Comparison of ENCODE assay signal across 23 mouse cellular contexts in the genomic region with DNA sequence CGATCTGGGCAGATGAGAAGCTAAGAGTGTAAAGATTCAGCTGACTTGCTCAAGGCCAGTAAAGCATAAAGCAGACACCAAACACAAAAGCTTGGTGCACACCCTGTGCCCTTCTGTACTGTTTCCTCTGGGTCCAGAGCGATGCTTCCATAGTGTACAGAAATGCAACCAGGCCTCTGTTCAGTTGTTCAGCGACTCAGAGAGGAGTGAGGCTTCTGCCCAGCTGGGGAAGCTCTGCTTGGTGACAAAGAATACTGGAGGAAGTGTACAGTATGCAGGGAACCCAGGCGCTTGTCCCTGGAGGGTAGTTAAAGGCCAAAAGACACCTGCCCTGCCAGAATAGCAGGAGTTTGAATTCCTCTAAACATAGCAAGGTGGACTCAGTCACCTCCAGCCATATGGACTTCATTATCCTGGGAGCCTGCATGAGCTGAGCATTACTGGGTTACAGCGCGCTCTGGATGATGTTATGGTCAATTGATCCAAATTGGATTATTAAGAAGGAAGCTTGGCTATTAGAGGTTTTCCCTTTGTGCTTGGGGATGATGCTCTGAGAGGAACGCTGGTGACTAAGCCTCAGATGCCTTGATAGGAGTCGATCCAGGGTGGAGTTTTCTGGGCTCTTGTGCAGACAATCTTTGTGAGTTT.
DNase-seq lines count a peak whose midpoint lies in the region; ATAC-seq and TF ChIP-seq lines count a peak whose summit lies in the region.
"Had no signal": no experiment of that assay in that cellular context is flagged by ENCODE, and none has a peak within 500 bp of the region (broad histone marks: within the 10 kb centered on the region; RNA-seq: fewer than 3 reads in every experiment).

No protein-coding gene starts in this region.

- ATAC-seq in frontal cortex, adult (ENCODE audit: low TSS enrichment) = peak; percentile 64
- ATAC-seq in embryonic facial prominence, embryonic 14.5 days (ENCODE audit: low read depth) = no peak
- ATAC-seq in limb, embryonic 14.5 days (ENCODE audit: low FRiP score, low read depth) = peak; percentile 47; the same call in 1 of the 2 replicates
- ATAC-seq: forebrain, postnatal 0 days; hindbrain, postnatal 0 days; midbrain, embryonic 15.5 days had no signal

- no peak overlapping the region for H3K9ac ChIP-seq in embryonic facial prominence, embryonic 14.5 days (ENCODE audit: low read depth, low read length)
- no peak overlapping the region for H3K9ac ChIP-seq in limb, embryonic 14.5 days (ENCODE audit: low read depth, low read length, severe bottlenecking)
- H3K9ac ChIP-seq: forebrain, postnatal 0 days; liver, embryonic 15.5 days; midbrain, embryonic 15.5 days had no signal

- DNase-seq in frontal cortex, postnatal 25 days (ENCODE audit: low spot score in 2 of 2) = no peak
- peak; percentile 56 for DNase-seq in MN1 (ENCODE audit: low spot score)
- peak; percentile 76 for DNase-seq in embryonic facial prominence, embryonic 14.5 days (ENCODE audit: low spot score)
- DNase-seq in limb, embryonic 14.5 days (ENCODE audit: low spot score) = peak; percentile 56
- DNase-seq in kidney, adult 8-10 months = no peak
- no peak for DNase-seq in thymus, postnatal 14 days
- no peak for DNase-seq in adrenal gland, postnatal 10 days
- DNase-seq: cerebellum, adult 18-20 months; cerebellum, postnatal 36 days; forebrain, postnatal 0 days; gastrocnemius, postnatal 10 days; kidney, adult 2 months; kidney, postnatal 25 days; lung, postnatal 10 days; thymus, postnatal 4 days had no signal

- H3K27me3 ChIP-seq in embryonic facial prominence, embryonic 14.5 days (replicated peaks; ENCODE audit: control insufficient read depth, insufficient read depth, low read length) = no peaks in the 10 kb centered on the region; the same call in 1 of the 2 replicates
- H3K27me3 ChIP-seq in limb, embryonic 14.5 days (ENCODE audit: control insufficient read depth, insufficient read depth, low read length) = peaks cover 9% of the 10 kb centered on the region; the same call in 1 of the 2 replicates
- H3K27me3 ChIP-seq: liver, embryonic 15.5 days; midbrain, embryonic 15.5 days had no signal

- no peak overlapping the region for H3K4me2 ChIP-seq in embryonic facial prominence, embryonic 14.5 days (ENCODE audit: low read depth, low read length)
- H3K4me2 ChIP-seq in limb, embryonic 14.5 days (replicated peaks; ENCODE audit: low read depth, low read length, severe bottlenecking) = no peak overlapping the region
- H3K4me2 ChIP-seq: liver, embryonic 15.5 days; midbrain, embryonic 15.5 days had no signal

- H3K36me3 ChIP-seq in embryonic facial prominence, embryonic 14.5 days (ENCODE audit: control insufficient read depth, insufficient read depth, low read length) = no peaks in the 10 kb centered on the region
- H3K36me3 ChIP-seq in limb, embryonic 14.5 days (ENCODE audit: control insufficient read depth, insufficient read depth, low read length) = no peaks in the 10 kb centered on the region
- H3K36me3 ChIP-seq: forebrain, embryonic 10.5 days; G1E; hindbrain, embryonic 10.5 days; liver, embryonic 15.5 days; midbrain, embryonic 15.5 days had no signal

- H3K4me1 ChIP-seq in embryonic facial prominence, embryonic 14.5 days (ENCODE audit: control insufficient read depth, insufficient read depth, low read length) = peaks cover 15% of the 10 kb centered on the region
- peaks cover 10% of the 10 kb centered on the region for H3K4me1 ChIP-seq in limb, embryonic 14.5 days (ENCODE audit: control insufficient read depth, insufficient read depth, low read length)
- H3K4me1 ChIP-seq: liver, embryonic 15.5 days had no signal

- 40% methylated on average over 8 of the region's 8 CpGs for WGBS in embryonic facial prominence, embryonic 14.5 days
- 32% methylated on average over 8 of the region's 8 CpGs for WGBS in limb, embryonic 14.5 days

- no peak overlapping the region for H3K4me3 ChIP-seq in embryonic facial prominence, embryonic 14.5 days (ENCODE audit: low read depth, low read length)
- H3K4me3 ChIP-seq in limb, embryonic 14.5 days (replicated peaks; ENCODE audit: low read length) = no peak overlapping the region
- H3K4me3 ChIP-seq: forebrain, embryonic 10.5 days; hindbrain, embryonic 10.5 days; liver, embryonic 15.5 days; midbrain, embryonic 15.5 days; myocyte had no signal

- no peaks in the 10 kb centered on the region for H3K9me3 ChIP-seq in embryonic facial prominence, embryonic 14.5 days (ENCODE audit: control insufficient read depth, low read length)
- H3K9me3 ChIP-seq in limb, embryonic 14.5 days (ENCODE audit: control insufficient read depth, low read length) = no peaks in the 10 kb centered on the region
- H3K9me3 ChIP-seq: forebrain, embryonic 10.5 days; hindbrain, embryonic 10.5 days; liver, embryonic 15.5 days; midbrain, embryonic 15.5 days had no signal

- no peak overlapping the region for H3K27ac ChIP-seq in embryonic facial prominence, embryonic 14.5 days (replicated peaks; ENCODE audit: low read depth, low read length)
- no peak overlapping the region for H3K27ac ChIP-seq in limb, embryonic 14.5 days (replicated peaks; ENCODE audit: low read depth, low read length)
- H3K27ac ChIP-seq: forebrain, embryonic 10.5 days; hindbrain, embryonic 10.5 days; hindbrain, postnatal 0 days; liver, embryonic 15.5 days; midbrain, embryonic 15.5 days had no signal

- no peak for TF ChIP-seq POLR2A in limb, embryonic 14.5 days (IDR thresholded peaks at IDR 0.05; ENCODE audit: borderline replicate concordance, extremely low read depth, insufficient read depth, insufficient read length)

Comparison
In these comparisons a context has a peak if more than half of its experiments do, and no peak if none do; other contexts are left out.
1. DNase-seq: peak in MN1 (single experiment), embryonic facial prominence, embryonic 14.5 days (single experiment) and limb, embryonic 14.5 days (single experiment); none in frontal cortex, postnatal 25 days (0 of 2), kidney, adult 8-10 months (0 of 2), thymus, postnatal 14 days (single experiment) and adrenal gland, postnatal 10 days (single experiment).